Mouse (Mus musculus) kidney, postnatal 36 days (tissue): ENCODE data around the gene Crebl2.
A peak's percentile ranks its signal among the peaks of the same experiment; 100 is the strongest.

ENCODE experiments used
- DNase-seq, 2 experiments: peaks; one replicate each; pipeline ENCODE4 v3.0.0; 2021 to 2022; ENCODE audit warnings: mixed read lengths in 2 of 2

Gene Crebl2

GRCm38 (mm10) chr6:134829786-134830700 is at the start of gene Crebl2:
Gene Crebl2, plus strand, starts transcription at chr6:134830154.
- peak; percentile 100 for DNase-seq

GRCm38 (mm10) chr6:134781494-134781913 is 48.5 kb upstream of the Crebl2 start:
- DNase-seq = no peak

DNA sequence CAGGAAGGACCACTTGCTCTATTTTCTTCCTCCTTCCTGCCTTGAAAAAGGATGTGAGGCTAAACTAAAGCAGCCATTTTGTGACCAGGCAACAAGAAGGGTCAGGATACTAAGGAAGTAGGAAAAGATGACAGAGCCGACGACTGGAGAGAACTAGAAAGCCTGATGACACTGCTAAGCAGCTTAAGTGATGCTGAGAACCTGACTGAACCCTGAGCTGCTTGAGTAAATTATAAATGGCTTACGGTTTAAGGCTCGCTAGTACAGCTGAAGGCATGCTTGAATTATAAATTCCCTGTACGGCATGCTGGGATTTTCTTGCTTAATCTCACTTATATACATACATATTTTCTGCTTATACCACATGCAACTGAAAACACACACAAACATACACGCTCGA is 47.1 kb upstream of the Crebl2 start:
- no peak for DNase-seq

GRCm38 (mm10) chr6:134786426-134786825 is 43.5 kb upstream of the Crebl2 start:
- no peak for DNase-seq

- DNase-seq = no peak
Measured at GRCm38 (mm10) chr6:134789100-134789499, 40.9 kb upstream of the Crebl2 start.

GRCm38 (mm10) chr6:134791251-134792118 is 38.5 kb upstream of the Crebl2 start:
- peak; percentile 60 to 66 for DNase-seq

GRCm38 (mm10) chr6:134792141-134793045 is 37.6 kb upstream of the Crebl2 start, which contains the start of gene Dusp16:
Gene Dusp16, minus strand, starts transcription at chr6:134792625.
- peak; percentile 89 to 97 for DNase-seq

- DNase-seq = peak in 1 of 2 experiments; percentile 10
Measured at GRCm38 (mm10) chr6:134793046-134793806, 36.7 kb upstream of the Crebl2 start.

GRCm38 (mm10) chr6:134793911-134794520 is 35.9 kb upstream of the Crebl2 start:
- peak; percentile 87 to 94 for DNase-seq

DNA sequence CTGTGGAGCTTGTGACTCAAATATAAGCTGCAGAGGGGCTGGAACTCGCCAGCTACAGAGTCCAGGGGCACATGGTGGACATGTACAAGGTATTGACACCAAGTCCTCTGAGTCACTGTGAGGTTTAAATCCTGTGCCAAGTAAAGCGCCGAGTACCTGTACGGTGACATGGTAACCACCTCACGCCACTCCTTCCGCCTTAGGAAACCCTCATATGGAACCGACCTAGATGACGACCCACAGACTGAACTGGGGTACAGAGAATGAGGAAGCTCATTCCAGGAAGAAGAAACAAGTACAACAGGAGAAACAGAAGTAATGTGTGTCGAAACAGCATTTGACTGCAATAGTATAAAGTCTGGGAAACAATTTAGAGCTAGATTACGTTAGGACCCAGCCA is 33.7 kb upstream of the Crebl2 start:
- no peak for DNase-seq

- no peak for DNase-seq
Measured at GRCm38 (mm10) chr6:134801483-134801882, 28.5 kb upstream of the Crebl2 start.

GRCm38 (mm10) chr6:134802641-134803043 is 27.3 kb upstream of the Crebl2 start:
- peak in 1 of 2 experiments; percentile 51 for DNase-seq

DNA sequence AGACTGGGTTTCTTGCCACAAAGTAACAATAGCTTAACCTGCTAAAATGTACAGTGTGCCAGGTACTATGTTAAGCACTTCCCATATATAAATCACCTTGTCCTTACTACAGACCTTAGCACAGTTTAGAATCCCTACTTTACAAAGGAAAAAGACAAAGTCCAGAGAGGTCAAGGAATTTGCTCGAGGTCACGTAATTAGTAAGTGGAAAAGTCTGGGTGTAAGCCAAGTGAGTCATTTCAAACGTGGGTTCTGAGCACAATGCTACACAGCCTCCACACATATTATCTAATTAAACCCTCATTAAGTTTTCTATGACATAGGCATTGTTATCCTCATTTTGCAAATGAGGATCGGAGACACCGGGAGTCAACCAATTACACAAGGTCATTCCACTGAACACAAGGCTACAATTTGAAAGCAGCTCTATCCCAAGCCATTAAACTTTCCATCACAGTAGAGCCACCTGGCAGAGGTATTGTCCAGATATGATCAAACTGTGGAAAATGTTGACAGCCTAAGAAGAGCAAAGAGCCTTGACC is 25.1 kb upstream of the Crebl2 start:
- DNase-seq = peak; percentile 54 to 72

DNA sequence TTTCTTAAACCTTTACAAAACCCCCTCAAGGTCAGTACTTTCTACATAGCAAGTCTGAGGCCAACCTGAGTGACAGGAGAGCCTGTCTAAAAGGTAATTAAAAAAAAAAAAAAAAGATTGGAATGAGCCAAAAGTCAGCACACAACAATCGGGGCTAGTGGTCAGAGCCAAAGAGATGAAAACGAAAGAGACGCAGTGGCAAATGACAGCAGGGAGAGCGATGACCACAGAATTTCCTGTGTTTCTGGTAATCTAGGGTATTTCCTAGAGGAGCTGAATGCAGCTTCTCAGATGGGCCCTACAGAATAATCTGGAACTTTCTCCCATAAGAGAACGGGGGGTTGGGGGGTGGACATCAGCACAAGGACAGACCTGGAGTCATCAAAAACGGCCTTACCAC is 23.8 kb upstream of the Crebl2 start:
- DNase-seq = no peak

DNA sequence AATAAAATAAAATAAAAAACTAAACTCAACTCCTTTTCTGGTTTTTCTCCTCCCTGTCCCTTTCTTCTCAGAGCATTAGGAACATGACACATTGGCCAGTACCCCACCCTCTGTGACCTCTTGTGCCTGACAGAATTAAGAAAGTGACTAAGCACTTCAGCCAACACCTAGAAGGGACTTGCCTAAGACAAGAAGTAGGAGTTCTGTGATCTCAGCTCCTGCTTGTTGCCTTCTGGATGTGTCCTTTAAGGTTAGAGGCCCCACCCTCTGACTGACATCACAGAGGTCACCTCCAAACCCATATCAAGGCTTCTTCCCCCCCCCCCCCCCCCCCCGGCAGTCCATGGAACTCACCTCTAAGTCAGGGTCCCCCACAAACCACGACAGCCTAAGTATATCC is 22.9 kb upstream of the Crebl2 start:
- no peak for DNase-seq

GRCm38 (mm10) chr6:134807794-134808193 is 22.2 kb upstream of the Crebl2 start:
- no peak for DNase-seq

DNA sequence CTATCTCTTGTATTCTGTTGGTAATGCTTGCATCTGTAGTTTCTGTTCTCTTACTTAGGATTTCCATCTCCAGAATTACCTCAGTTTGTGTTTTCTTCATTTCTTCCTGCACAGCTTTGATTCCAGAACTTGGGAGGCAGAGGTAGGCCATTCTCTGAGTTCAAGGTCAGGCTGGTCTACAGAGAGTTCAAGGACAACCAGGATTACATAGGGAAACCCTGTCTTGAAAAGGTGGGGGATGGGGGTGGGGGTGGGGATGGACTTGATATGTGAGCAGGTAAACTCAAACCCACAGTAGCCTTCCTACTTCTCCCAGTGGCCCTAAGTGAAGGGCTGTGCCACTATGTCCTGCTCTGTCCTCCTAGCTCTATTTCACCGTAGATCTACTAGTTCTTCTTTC is 16.9 kb upstream of the Crebl2 start:
- no peak for DNase-seq

DNA sequence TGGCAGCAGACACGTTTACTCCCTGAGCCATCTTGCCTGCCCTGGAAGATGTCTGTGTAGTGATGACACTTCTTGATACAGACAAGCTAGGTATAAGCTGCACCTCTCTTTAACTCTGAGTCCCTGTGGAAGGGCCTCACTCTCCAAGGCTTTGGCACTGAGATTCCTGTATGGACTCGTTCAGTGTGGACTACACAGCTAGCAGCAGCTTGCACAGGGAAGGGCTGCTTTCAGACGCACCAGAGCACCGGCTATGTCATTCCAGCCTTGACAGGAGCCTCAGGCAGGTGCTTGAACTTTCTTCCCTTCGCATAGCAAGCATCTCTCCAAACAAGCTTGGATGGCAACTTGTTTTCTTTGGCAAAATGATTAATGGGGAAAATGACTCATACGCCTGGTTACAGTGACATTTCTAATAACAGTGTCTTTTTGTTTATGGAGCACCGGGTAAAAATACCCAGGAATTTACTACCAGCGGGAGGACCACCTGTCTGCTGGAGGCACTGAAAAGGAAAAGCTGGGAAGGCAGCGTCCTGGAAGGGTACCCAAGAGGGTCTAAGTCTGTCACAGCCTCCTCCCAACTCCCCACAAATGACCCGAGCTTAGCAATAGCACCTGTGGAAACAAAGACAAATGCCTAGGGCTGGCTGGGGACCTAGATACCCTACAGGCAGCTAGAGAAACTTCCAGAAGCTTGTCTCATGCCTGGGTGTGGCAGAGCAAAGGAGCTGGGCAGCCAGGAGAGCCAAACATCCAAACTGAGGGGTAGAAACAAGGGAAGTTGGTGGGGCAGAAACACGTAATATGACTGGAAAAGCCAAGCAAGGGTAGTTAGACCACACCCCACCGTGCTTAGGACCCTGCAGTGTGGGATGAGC is 12.7 kb upstream of the Crebl2 start:
- DNase-seq = no peak

DNA sequence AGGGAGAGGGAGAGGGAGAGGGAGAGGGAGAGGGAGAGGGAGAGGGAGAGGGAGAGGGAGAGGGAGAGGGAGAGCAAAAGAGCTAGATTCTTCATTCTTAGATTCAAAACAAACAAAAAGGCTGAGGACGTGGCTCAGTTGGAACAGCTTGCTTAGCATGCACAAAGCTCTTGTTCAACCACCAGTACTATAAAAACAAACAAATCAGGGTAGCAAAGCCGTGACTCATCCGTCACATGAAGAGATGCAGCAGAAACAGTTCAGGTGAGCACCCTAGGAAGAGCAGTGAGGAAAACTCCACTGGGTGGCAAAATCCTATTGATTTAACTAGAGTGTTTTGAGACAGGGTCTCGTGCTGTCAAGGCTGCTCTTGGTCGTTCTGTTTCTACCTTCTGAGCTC is 10.2 kb upstream of the Crebl2 start:
- DNase-seq = no peak

GRCm38 (mm10) chr6:134820411-134820810 is 9.5 kb upstream of the Crebl2 start:
- no peak for DNase-seq
